Mouse (Mus musculus) right cerebral cortex, postnatal 25 days (tissue): ENCODE measurements around the gene Rpl36-ps4.
"Not testable (repeated sequence)": the region's sequence is repeated elsewhere in the genome, so short reads cannot be mapped to it uniquely, and the experiment has no call there.

ENCODE experiments used
- DNase-seq: peaks from one replicate; pipeline ENCODE4 v3.0.0; 2022

Rpl36-ps4 gene

DNA sequence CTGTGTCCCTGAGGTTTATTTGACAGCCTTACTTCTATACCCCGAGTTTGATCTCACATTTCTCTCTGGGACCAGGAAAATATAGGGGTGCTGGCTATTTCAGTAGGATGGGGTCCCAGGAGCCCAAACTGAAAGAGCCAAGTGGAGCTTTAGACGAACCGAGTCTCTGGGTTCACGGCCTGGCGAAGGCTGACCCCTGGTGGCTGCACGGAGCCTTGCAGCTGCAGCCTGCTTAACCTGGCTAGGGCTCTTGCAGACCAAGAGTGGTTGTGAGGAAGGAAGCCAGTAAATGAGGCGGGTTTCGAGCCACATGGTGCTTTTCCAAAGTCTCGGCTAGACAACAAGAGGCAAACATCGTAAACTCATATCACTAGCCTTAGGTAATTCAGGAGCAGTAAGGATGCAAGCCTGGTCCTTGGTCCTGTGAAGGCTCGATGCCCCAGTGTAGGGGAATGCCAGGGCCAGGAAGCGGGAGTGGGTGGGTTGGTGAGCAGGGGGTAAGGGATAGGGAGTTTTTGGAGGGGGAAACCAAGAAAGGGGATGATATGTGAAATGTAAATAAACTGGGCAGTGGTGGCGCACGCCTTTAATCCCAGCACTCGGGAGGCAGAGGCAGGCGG, 28.3 kb downstream of the Rpl36-ps4 start:
- DNase-seq = peak; percentile 82

DNA sequence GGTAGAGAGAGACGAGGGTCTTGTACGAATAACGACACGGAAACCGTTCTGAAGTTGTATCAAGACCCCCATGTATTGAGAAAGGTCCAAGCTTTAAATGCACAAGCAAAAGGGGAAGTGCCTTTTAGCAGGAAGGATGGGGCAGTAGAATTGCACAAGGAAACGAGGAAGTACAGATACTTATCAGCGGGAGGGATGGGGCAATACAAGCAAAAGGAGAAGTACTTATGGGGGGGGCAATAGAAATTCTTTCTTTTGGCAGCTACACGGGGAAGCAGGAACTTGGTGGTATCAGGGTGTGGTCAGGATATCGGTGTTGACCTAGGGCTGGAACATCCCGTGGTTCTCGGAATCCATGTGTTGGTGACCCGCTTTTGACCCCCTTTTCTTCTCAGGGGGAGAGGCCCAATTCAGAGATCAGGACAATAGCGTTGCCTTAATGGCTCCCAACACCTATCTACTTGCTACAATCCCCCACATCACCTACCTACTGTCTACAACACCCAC, 33.9 kb downstream of the Rpl36-ps4 start:
- not testable (repeated sequence) for DNase-seq

DNA sequence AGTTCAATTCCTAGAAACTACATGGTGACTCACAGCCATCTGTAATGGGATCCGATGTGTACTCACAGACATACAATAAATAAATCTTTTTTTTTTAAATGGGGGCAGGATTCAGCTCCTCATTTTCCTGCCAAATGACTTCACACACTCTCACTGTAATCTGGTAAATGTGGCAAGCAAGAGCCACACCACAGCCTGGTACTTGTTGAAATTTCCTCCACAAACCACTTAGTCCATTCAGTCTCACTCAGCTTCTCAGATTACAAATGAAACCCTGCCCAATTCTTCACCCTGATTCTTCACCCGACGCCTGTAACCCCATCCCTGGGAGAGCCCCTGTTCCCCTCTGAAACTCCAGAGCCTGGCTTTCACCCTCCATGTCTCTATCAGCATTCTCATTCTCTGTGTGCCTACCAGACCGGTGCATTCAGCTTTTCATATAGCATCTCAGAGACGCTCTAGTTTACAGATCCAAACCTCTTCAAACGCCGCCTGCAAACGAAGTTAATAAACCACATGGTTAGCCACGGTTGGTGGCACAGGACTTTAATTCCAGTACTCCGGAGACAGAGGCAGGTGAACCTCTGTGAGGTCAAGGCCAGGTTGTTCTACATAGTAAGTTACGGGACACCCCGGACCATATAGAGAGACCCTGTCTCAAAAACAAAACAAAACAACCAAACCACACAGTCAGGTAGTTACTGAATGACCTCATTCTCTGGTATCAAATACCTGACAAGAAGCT, 36.5 kb downstream of the Rpl36-ps4 start:
- DNase-seq = no peak

DNA sequence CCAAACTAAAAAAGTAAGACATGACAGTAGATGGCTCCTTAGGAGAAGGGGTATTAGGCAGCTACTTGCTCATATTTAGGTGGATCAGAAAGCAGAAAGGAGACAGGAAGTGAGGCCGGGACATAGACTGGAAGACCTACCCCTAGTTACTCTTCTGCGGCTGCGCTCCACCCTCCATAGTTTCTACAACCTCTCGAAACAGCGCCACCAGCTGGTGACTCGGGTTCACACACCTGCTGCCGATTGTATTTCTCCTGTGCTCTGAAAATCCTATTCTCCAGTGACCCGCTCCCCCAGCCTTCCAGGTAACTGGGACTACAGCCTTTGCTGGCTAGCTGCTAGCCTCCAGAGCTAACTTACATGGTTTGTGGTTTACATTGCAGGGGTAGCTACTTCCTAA, 37.5 kb downstream of the Rpl36-ps4 start:
- DNase-seq = no peak

DNA sequence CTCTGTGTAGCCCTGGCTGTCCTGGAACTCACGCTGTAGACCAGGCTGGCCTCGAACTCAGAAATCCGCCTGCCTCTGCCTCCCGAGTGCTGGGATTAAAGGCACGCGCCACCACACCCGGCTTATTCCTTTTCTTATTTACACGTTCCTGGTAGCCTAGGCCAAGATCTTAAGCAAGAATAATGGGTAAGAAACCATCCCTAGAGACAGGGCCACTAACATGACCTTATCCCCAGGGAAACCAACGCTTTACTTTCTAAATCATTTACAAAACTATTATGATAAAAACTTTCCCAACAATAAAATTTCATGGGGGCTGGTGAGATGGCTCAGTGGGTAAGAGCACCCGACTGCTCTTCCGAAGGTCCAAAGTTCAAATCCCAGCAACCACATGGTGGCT, 38.6 kb downstream of the Rpl36-ps4 start:
- DNase-seq = not testable (repeated sequence)

DNA sequence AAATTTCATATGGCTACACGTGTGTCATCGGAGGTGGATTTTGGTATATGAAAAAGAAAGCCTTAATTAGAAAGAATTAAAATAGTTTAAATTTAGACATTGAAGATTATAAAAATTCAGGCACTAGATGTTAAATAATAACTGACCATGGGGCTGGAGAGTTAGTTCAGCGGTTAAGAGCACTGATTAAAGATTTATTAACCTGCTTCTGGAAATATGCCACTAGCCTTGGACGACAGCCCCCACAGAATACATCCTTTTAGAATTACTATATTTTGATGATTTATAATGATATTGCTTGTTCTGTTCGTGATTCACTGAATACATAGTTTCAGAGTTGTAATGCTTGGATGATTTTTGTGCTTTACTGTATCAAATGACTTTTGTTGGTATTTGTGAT, 39.2 kb downstream of the Rpl36-ps4 start:
- not testable (repeated sequence) for DNase-seq

DNA sequence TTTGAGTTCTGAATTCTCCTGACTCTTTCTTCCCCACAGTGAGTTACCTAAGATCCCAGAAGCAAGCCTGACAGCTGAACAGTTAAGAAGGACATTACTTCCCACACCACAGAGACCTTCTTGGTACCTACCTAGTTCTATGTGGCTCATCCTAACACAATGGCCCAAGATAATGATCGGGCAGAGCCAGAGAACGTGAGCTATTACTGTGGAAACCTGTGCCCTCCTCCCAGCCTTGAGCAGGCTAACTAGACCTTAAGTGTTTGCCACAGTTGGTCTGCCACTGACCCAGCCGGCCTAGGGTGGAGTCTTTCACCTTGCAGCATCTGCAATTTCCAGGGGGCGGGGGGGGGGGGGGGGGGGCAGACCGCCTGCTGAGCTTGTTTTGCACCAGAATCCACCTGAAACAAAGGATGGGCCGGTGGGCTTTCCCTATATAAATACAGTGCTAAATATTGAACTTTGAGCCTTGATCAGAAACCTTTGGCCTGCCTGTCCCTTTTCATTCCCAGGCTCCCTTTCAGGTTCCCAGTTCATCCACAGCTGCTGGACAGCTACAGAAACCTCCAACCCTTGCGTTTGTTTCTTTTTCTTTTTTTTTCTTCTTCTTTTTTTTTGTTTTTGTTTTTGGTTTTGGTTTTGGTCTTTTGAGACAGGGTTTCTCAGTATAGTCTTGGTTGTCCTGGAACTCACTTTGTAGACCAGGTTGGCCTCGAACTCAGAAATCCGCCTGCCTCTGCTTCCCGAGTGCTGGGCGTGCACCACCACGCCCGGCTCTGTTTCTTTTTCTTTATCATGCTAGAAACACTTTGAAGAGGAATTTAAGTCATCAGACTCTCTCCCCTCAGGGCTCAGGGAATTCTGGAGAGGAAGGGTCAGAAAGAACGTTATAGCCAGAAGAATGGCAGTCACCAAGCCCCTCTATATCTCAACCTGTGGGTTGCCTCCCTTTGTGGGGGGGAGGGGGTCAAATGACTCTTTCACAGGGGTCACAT, 42.6 kb downstream of the Rpl36-ps4 start:
- no peak for DNase-seq

DNA sequence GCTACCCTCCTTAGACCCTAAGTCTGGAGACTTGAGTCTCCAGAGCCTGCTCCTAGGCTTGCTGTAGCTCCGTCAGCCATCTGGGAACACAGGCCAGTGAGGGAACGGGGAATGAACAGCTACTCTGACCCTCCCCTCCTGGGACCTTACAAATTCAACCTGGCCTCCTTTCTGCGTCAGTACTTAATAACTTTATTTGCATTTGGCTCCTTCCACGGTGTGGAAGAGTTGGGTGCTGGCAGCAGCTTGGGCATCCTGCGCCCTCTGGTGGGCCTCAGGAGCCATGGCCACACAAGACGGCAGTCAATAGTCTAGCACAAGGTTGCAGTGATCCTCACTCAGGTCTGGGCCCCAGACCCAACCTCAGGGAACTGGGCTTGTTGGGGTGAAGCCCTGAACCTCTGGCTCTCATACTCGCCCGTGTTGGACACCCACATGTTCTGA, 47.7 kb downstream of the Rpl36-ps4 start:
- DNase-seq = not testable (repeated sequence)
